Mouse (Mus musculus): ENCODE data around the gene Vps37b. TPM values are rescaled to one million over a fixed set of nuclear protein-coding genes. Genes with fewer than 3 reads are reported as not detected.

Vps37b gene
- polyA plus RNA-seq, 1 experiment from 2014 or later: 41.6 TPM

GRCm38 (mm10) chr5:124049249-124050045 is 17.4 kb upstream of the Vps37b start:
- peak overlapping the region; percentile 14; the same call in 1 of the 2 replicates for H3K27ac ChIP-seq (ENCODE audit: low read length)
- H3K4me3 ChIP-seq (ENCODE audit: low read length): no peak overlapping the region
- no peaks in the 10 kb centered on the region for H3K36me3 ChIP-seq (ENCODE audit: control insufficient read depth, insufficient read depth, low read length)
- H3K27me3 ChIP-seq (ENCODE audit: control insufficient read depth, insufficient read depth, low read depth, low read length): no peaks in the 10 kb centered on the region
- peaks cover 7% of the 10 kb centered on the region; the same call in 1 of the 2 replicates for H3K4me1 ChIP-seq (replicated peaks; ENCODE audit: control insufficient read depth, insufficient read depth, low read length)
- H3K9ac ChIP-seq (ENCODE audit: low read length): 0 out of 2 replicates have a peak overlapping the region, but pooled peaks have one; percentile 18
- H3K4me2 ChIP-seq (ENCODE audit: low read depth, low read length): no peak overlapping the region
- WGBS: 59% methylated on average over 15 of the region's 15 CpGs
- ATAC-seq (ENCODE audit: low read depth): no peak
- H3K9me3 ChIP-seq (ENCODE audit: control insufficient read depth, low read length): no peaks in the 10 kb centered on the region

GRCm38 (mm10) chr5:124046741-124047401 is 14.8 kb upstream of the Vps37b start:
- Histone ChIP-seq H3K4me1 (replicated peaks; ENCODE audit: control insufficient read depth, insufficient read depth, low read length) (peaks cover 12% of the 10 kb centered on the region; the same call in 1 of the 2 replicates), H3K9ac (ENCODE audit: low read length) (no peak overlapping the region), H3K4me3 (ENCODE audit: low read length) (no peak overlapping the region), H3K36me3 (ENCODE audit: control insufficient read depth, insufficient read depth, low read length) (no peaks in the 10 kb centered on the region), H3K9me3 (ENCODE audit: control insufficient read depth, low read length) (no peaks in the 10 kb centered on the region), H3K27me3 (ENCODE audit: control insufficient read depth, insufficient read depth, low read depth, low read length) (no peaks in the 10 kb centered on the region), H3K4me2 (ENCODE audit: low read depth, low read length) (no peak overlapping the region), H3K27ac (ENCODE audit: low read length) (no peak overlapping the region)
- ATAC-seq (ENCODE audit: low read depth): 0 out of 2 replicates have a peak, but pooled peaks have one; percentile 27
- 77% methylated on average over 7 of the region's 7 CpGs for WGBS

DNA sequence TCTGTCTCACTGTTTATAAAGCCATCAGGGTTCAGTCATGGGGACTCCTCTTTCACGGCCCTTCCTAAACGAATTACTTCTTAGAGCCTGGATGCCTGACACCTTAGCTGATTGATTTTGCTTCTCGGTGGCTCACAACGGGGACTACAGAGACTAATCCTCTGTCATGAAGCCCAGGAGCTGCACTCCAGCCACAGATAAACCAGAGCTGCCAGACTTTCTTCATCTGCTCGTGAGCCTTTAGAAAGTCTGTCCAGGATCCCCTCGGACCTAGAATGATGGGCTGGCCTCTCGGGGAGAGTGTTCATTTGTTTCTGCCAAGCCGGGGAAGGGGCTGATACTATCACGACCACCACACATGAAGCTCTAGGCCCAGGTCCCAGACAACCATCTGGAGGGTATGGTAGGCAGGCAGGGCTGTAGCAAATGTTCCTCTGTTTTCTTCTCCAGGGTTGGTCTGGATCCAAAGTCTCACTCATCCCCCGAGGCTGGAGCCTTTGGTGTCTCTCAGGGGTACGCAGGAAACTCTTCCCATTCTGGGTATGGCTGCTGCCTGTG is 13.5 kb upstream of the Vps37b start:
- ATAC-seq (ENCODE audit: low read depth): no peak
- H3K4me3 ChIP-seq (ENCODE audit: low read length): no peak overlapping the region
- H3K36me3 ChIP-seq (ENCODE audit: control insufficient read depth, insufficient read depth, low read length): no peaks in the 10 kb centered on the region
- 30% methylated on average over 11 of the region's 11 CpGs for WGBS
- peaks cover 12% of the 10 kb centered on the region; the same call in 1 of the 2 replicates for H3K4me1 ChIP-seq (replicated peaks; ENCODE audit: control insufficient read depth, insufficient read depth, low read length)
- H3K27ac ChIP-seq (ENCODE audit: low read length): no peak overlapping the region
- H3K4me2 ChIP-seq (ENCODE audit: low read depth, low read length): no peak overlapping the region
- no peaks in the 10 kb centered on the region for H3K27me3 ChIP-seq (ENCODE audit: control insufficient read depth, insufficient read depth, low read depth, low read length)
- no peaks in the 10 kb centered on the region for H3K9me3 ChIP-seq (ENCODE audit: control insufficient read depth, low read length)
- no peak overlapping the region for H3K9ac ChIP-seq (ENCODE audit: low read length)

GRCm38 (mm10) chr5:124043999-124044398 is 11.9 kb upstream of the Vps37b start:
- no peaks in the 10 kb centered on the region for H3K36me3 ChIP-seq (ENCODE audit: control insufficient read depth, insufficient read depth, low read length)
- H3K9ac ChIP-seq (ENCODE audit: low read length): no peak overlapping the region
- ATAC-seq (ENCODE audit: low read depth): no peak
- H3K4me1 ChIP-seq (replicated peaks; ENCODE audit: control insufficient read depth, insufficient read depth, low read length): peaks cover 5% of the 10 kb centered on the region; the same call in 1 of the 2 replicates
- 81% methylated on average over 5 of the region's 5 CpGs for WGBS
- peak overlapping the region; percentile 15 for H3K27ac ChIP-seq (ENCODE audit: low read length)
- H3K9me3 ChIP-seq (ENCODE audit: control insufficient read depth, low read length): no peaks in the 10 kb centered on the region
- no peaks in the 10 kb centered on the region for H3K27me3 ChIP-seq (ENCODE audit: control insufficient read depth, insufficient read depth, low read depth, low read length)
- H3K4me2 ChIP-seq (ENCODE audit: low read depth, low read length): no peak overlapping the region
- H3K4me3 ChIP-seq (ENCODE audit: low read length): no peak overlapping the region

- 40% methylated on average over 10 of the region's 10 CpGs for WGBS
- Histone ChIP-seq H3K9ac (ENCODE audit: low read length) (no peak overlapping the region), H3K27me3 (ENCODE audit: control insufficient read depth, insufficient read depth, low read depth, low read length) (no peaks in the 10 kb centered on the region), H3K36me3 (ENCODE audit: control insufficient read depth, insufficient read depth, low read length) (no peaks in the 10 kb centered on the region), H3K4me3 (ENCODE audit: low read length) (no peak overlapping the region), H3K4me1 (replicated peaks; ENCODE audit: control insufficient read depth, insufficient read depth, low read length) (peaks cover 5% of the 10 kb centered on the region; the same call in 1 of the 2 replicates), H3K27ac (ENCODE audit: low read length) (peak overlapping the region; percentile 15), H3K4me2 (ENCODE audit: low read depth, low read length) (no peak overlapping the region), H3K9me3 (ENCODE audit: control insufficient read depth, low read length) (no peaks in the 10 kb centered on the region)
- ATAC-seq (ENCODE audit: low read depth): peak; percentile 75
Measured at GRCm38 (mm10) chr5:124043212-124043978, 11.3 kb upstream of the Vps37b start.

GRCm38 (mm10) chr5:124041097-124041496 is 9.0 kb upstream of the Vps37b start:
- H3K27me3 ChIP-seq (ENCODE audit: control insufficient read depth, insufficient read depth, low read depth, low read length): no peaks in the 10 kb centered on the region
- no peak overlapping the region for H3K27ac ChIP-seq (ENCODE audit: low read length)
- no peaks in the 10 kb centered on the region for H3K9me3 ChIP-seq (ENCODE audit: control insufficient read depth, low read length)
- no peak for ATAC-seq (ENCODE audit: low read depth)
- peaks cover 5% of the 10 kb centered on the region; the same call in 1 of the 2 replicates for H3K4me1 ChIP-seq (replicated peaks; ENCODE audit: control insufficient read depth, insufficient read depth, low read length)
- H3K4me2 ChIP-seq (ENCODE audit: low read depth, low read length): no peak overlapping the region
- no peak overlapping the region for H3K4me3 ChIP-seq (ENCODE audit: low read length)
- H3K9ac ChIP-seq (ENCODE audit: low read length): no peak overlapping the region
- H3K36me3 ChIP-seq (ENCODE audit: control insufficient read depth, insufficient read depth, low read length): no peaks in the 10 kb centered on the region
- 60% methylated on average over 9 of the region's 9 CpGs for WGBS

DNA sequence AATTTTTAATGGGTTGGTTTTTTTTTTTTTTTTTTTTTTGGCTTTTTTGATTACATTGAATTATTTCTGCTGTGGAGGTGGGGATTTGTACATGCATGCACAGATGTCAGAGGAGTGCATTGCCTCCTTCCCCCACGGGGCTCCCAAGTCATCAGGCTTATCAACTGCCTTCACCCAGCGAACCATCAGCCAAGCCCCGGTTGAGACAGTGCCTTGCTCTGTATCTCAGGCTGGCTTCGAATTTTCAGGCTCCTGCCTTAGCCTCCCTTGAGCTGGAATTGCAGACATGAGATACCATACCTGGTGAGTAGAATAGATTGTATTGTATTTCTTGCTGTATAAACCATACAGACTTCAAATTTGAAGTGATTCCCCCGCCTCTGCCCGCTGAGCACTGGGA is 7.5 kb upstream of the Vps37b start:
- peaks cover 5% of the 10 kb centered on the region; the same call in 1 of the 2 replicates for H3K4me1 ChIP-seq (replicated peaks; ENCODE audit: control insufficient read depth, insufficient read depth, low read length)
- H3K27me3 ChIP-seq (ENCODE audit: control insufficient read depth, insufficient read depth, low read depth, low read length): no peaks in the 10 kb centered on the region
- H3K4me2 ChIP-seq (ENCODE audit: low read depth, low read length): no peak overlapping the region
- H3K9me3 ChIP-seq (ENCODE audit: control insufficient read depth, low read length): no peaks in the 10 kb centered on the region
- no peaks in the 10 kb centered on the region for H3K36me3 ChIP-seq (ENCODE audit: control insufficient read depth, insufficient read depth, low read length)
- no peak overlapping the region for H3K4me3 ChIP-seq (ENCODE audit: low read length)
- 80% methylated on average over 6 of the region's 6 CpGs for WGBS
- no peak for ATAC-seq (ENCODE audit: low read depth)
- no peak overlapping the region for H3K27ac ChIP-seq (ENCODE audit: low read length)
- no peak overlapping the region for H3K9ac ChIP-seq (ENCODE audit: low read length)

DNA sequence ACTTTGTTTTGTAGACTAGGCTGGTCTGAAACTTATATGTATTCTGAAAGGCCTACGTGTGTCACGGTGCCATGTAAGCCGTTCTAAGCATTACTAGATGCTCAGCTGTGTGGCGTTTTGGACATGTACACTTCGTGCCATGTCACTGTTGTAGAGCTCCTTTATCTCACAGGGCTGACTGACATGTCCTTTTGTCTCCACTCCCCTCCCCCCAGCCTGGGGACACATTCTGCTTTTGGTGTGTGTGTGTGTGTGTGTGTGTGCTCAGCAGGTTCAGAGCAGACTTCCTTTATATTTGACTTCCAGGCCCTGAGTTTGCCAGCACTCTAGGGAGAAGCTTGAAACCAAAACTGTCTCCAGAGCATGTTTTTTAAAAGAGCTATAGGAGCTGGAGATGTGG is 4.8 kb upstream of the Vps37b start:
- no peak for ATAC-seq (ENCODE audit: low read depth)

More for the DNA sequence above, 4.8 kb upstream of the Vps37b start:
- no peaks in the 10 kb centered on the region for H3K27me3 ChIP-seq (ENCODE audit: control insufficient read depth, insufficient read depth, low read depth, low read length)
- 66% methylated on average over 5 of the region's 5 CpGs for WGBS
- no peaks in the 10 kb centered on the region for H3K9me3 ChIP-seq (ENCODE audit: control insufficient read depth, low read length)
- no peaks in the 10 kb centered on the region for H3K36me3 ChIP-seq (ENCODE audit: control insufficient read depth, insufficient read depth, low read length)
- no peak overlapping the region for H3K4me3 ChIP-seq (ENCODE audit: low read length)
- H3K9ac ChIP-seq (ENCODE audit: low read length): no peak overlapping the region
- H3K4me2 ChIP-seq (ENCODE audit: low read depth, low read length): no peak overlapping the region
- H3K4me1 ChIP-seq (replicated peaks; ENCODE audit: control insufficient read depth, insufficient read depth, low read length): no peaks in the 10 kb centered on the region
- no peak overlapping the region for H3K27ac ChIP-seq (ENCODE audit: low read length)
